Mouse (Mus musculus) megakaryocyte, embryonic 14.5 days (primary cell): ENCODE data around the gene 2300009A05Rik. TPM values are rescaled to one million over a fixed set of nuclear protein-coding genes. Genes with fewer than 3 reads are reported as not detected.
A peak's percentile ranks its signal among the peaks of the same experiment; 100 is the strongest.

Source experiments
- H3K27me3 ChIP-seq: replicated peaks from 2 replicates; pipeline ENCODE3; 2012; ENCODE audit warnings: inconsistent platforms
- H3K36me3 ChIP-seq: replicated peaks from 2 replicates; pipeline ENCODE3; 2012; ENCODE audit warnings: low read length, inconsistent platforms, mixed read lengths
- H3K4me1 ChIP-seq: 2 replicates; pipeline ENCODE4 v1.6.1; 2012; ENCODE audit warnings: inconsistent platforms
- H3K4me3 ChIP-seq: replicated peaks from 2 replicates; pipeline ENCODE3; 2012; ENCODE audit warnings: moderate library complexity, mild to moderate bottlenecking, inconsistent platforms
- H3K9me3 ChIP-seq: 2 replicates; pipeline ENCODE4 v1.6.1; 2012; ENCODE audit warnings: inconsistent platforms
- FLI1 ChIP-seq: IDR thresholded peaks from 2 replicates; pipeline ENCODE4 v1.6.1; 2012; ENCODE audit warnings: low read length, inconsistent platforms, mixed read lengths
- GATA1 ChIP-seq: IDR thresholded peaks from 3 replicates; pipeline ENCODE4 v1.6.1; 2012; ENCODE audit warnings: mixed read lengths, low read length, inconsistent platforms, borderline replicate concordance
- polyA plus RNA-seq: library from polyadenylated mRNA; stranded (reverse); fragments of >175 nt; gene quantifications from 2 replicates; pipeline ENCODE4 v1.2.3, GENCODE M21; 2012; ENCODE audit warnings: low replicate concordance; ENCODE audit not compliant: insufficient read depth

Gene 2300009A05Rik
- polyA plus RNA-seq, 1 experiment = 54.9 TPM

GRCm38 (mm10) chr9:63380326-63380725 lies 18.7 kb downstream of the 2300009A05Rik start:
- peaks cover 3% of the 10 kb centered on the region for H3K36me3 ChIP-seq
- peaks cover 40% of the 10 kb centered on the region for H3K4me1 ChIP-seq
- H3K27me3 ChIP-seq = peaks cover 3% of the 10 kb centered on the region
- TF ChIP-seq GATA1 (no peak), FLI1 (no peak)
- no peaks in the 10 kb centered on the region for H3K9me3 ChIP-seq
- H3K4me3 ChIP-seq = no peak overlapping the region

GRCm38 (mm10) chr9:63378174-63378573 lies 20.9 kb downstream of the 2300009A05Rik start:
- H3K27me3 ChIP-seq = no peaks in the 10 kb centered on the region
- H3K9me3 ChIP-seq = no peaks in the 10 kb centered on the region
- no peak for TF ChIP-seq GATA1
- TF ChIP-seq FLI1 = no peak
- H3K4me3 ChIP-seq = peak overlapping the region; percentile 99
- H3K4me1 ChIP-seq = peaks cover 56% of the 10 kb centered on the region
- peaks cover 25% of the 10 kb centered on the region for H3K36me3 ChIP-seq

- TF ChIP-seq FLI1 (no peak), GATA1 (no peak)
- H3K36me3 ChIP-seq = peaks cover 28% of the 10 kb centered on the region
- peak within 1 kb of the TSS; percentile 99 for H3K4me3 ChIP-seq
- H3K9me3 ChIP-seq = no peaks in the 10 kb centered on the region
- H3K4me1 ChIP-seq = peaks cover 53% of the 10 kb centered on the region
- H3K27me3 ChIP-seq = no peaks in the 10 kb centered on the region
Observed at GRCm38 (mm10) chr9:63377270-63378142, 21.5 kb downstream of the 2300009A05Rik start, which contains the start of gene Map2k5. Gene Map2k5, minus strand, starts transcription at chr9:63377902.

GRCm38 (mm10) chr9:63373315-63373714 lies 25.7 kb downstream of the 2300009A05Rik start:
- peaks cover 41% of the 10 kb centered on the region for H3K4me1 ChIP-seq
- H3K4me3 ChIP-seq = no peak overlapping the region
- H3K36me3 ChIP-seq = peaks cover 67% of the 10 kb centered on the region
- no peaks in the 10 kb centered on the region for H3K27me3 ChIP-seq
- TF ChIP-seq GATA1 (no peak), FLI1 (no peak)
- no peaks in the 10 kb centered on the region for H3K9me3 ChIP-seq

GRCm38 (mm10) chr9:63372541-63372940 lies 26.5 kb downstream of the 2300009A05Rik start:
- H3K27me3 ChIP-seq = no peaks in the 10 kb centered on the region
- H3K4me3 ChIP-seq = no peak overlapping the region
- no peak for TF ChIP-seq FLI1
- TF ChIP-seq GATA1 = no peak
- H3K36me3 ChIP-seq = peaks cover 74% of the 10 kb centered on the region
- peaks cover 45% of the 10 kb centered on the region for H3K4me1 ChIP-seq
- H3K9me3 ChIP-seq = no peaks in the 10 kb centered on the region

DNA sequence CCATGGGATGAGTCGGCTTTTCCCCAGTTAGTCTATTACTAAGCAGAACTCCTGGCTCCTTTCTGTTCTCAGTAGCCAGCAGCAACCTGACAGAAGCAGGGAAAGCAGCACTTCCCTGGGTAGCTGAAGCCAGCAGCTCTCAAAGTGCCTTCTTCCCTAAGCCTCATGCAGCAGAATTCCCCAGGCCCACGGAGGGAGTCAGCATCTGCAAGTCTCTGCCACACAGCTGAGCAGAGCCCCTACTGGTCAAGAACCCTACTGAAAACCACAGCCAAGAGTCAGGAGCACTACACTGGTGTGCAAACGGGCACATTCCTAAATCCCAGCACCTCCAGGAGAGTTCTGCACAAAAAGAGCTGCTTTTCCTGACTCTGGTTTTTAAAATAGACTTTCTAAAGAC lies 38.6 kb downstream of the 2300009A05Rik start:
- TF ChIP-seq GATA1 (no peak), FLI1 (no peak)
- Histone ChIP-seq H3K4me3 (peak overlapping the region; percentile 29), H3K27me3 (no peaks in the 10 kb centered on the region), H3K4me1 (peaks cover 38% of the 10 kb centered on the region), H3K9me3 (no peaks in the 10 kb centered on the region), H3K36me3 (peaks cover 64% of the 10 kb centered on the region)

DNA sequence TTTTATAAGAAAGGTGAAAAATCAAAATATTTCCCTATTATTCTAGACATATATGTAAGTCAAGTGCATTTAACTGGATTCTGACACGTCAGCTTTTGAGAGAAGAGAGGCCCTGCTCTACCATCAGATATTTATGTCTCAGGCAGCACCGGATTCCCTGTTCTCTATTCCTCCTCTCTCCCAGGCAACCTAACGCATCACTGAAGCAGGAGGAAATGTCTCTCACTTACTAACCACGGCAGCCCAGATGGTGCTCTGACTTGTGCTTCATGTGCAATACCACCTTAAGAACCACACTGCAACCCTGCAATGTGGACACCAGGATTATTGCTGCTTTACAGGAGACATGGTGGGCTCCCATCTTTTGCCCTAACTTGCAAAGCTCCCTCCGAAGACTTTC lies 40.0 kb downstream of the 2300009A05Rik start:
- H3K9me3 ChIP-seq = no peaks in the 10 kb centered on the region
- no peak overlapping the region for H3K4me3 ChIP-seq
- no peaks in the 10 kb centered on the region for H3K27me3 ChIP-seq
- peaks cover 38% of the 10 kb centered on the region for H3K4me1 ChIP-seq
- TF ChIP-seq FLI1 (no peak), GATA1 (no peak)
- peaks cover 71% of the 10 kb centered on the region for H3K36me3 ChIP-seq

- TF ChIP-seq FLI1 (no peak), GATA1 (no peak)
- Histone ChIP-seq H3K4me1 (peaks cover 38% of the 10 kb centered on the region), H3K4me3 (no peak overlapping the region), H3K36me3 (peaks cover 56% of the 10 kb centered on the region), H3K27me3 (no peaks in the 10 kb centered on the region), H3K9me3 (no peaks in the 10 kb centered on the region)
Observed at GRCm38 (mm10) chr9:63356721-63357120, 42.3 kb downstream of the 2300009A05Rik start.

DNA sequence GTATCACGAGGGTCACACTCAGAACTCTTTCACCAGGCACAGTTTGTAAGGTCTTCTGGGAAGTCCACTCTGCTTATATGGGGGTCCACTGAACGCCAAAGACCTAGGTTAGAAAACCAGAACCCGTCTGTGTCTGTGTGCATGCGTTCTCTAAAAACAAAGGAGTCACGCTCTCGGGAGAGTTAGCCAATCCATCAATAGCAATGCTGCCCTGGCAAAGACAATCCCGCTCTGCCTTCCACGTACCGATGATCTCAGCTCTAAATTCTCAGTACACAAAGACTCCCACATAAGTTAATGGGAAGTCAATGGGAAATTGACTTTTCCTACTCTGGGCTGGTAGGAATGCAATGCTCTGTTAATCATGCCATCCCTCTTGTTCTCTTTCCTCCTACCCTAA lies 42.8 kb downstream of the 2300009A05Rik start:
- Histone ChIP-seq H3K9me3 (no peaks in the 10 kb centered on the region), H3K36me3 (peaks cover 56% of the 10 kb centered on the region), H3K27me3 (no peaks in the 10 kb centered on the region)

DNA sequence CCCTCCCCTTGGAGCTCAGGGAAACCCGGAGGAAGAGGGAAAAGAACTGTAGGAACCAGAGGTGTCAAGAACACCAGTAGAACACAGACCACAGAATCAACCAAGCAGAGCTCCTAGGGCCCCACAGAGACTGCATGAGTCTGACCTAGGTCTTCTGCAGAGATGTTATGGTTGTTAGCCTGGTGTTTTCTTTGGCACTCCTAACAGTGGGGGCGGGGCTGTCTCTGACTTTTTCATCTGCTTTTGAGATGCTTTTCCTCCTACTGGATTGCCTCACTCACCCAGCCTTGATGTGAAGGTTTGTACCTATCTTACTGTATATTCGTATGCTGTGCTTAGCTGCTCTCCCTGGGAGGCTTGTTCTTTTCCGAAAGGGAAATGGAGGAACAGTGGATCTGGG lies 44.9 kb downstream of the 2300009A05Rik start:
- TF ChIP-seq FLI1 (no peak), GATA1 (no peak)

More for the DNA sequence above, 42.8 kb downstream of the 2300009A05Rik start:
- H3K4me1 ChIP-seq = peaks cover 37% of the 10 kb centered on the region
- H3K4me3 ChIP-seq = no peak overlapping the region
- TF ChIP-seq FLI1 = no peak
- no peak for TF ChIP-seq GATA1

More for the DNA sequence above, 44.9 kb downstream of the 2300009A05Rik start:
- no peaks in the 10 kb centered on the region for H3K9me3 ChIP-seq
- H3K4me1 ChIP-seq = peaks cover 21% of the 10 kb centered on the region
- no peak overlapping the region for H3K4me3 ChIP-seq
- no peaks in the 10 kb centered on the region for H3K27me3 ChIP-seq
- peaks cover 67% of the 10 kb centered on the region for H3K36me3 ChIP-seq
